Mouse (Mus musculus): ENCODE data around the gene Fam167b. TPM values are rescaled to one million over a fixed set of nuclear protein-coding genes. Genes with fewer than 3 reads are reported as not detected.
A peak's percentile ranks its signal among the peaks of the same experiment; 100 is the strongest.
"Not testable (repeated sequence)": the region's sequence is repeated elsewhere in the genome, so short reads cannot be mapped to it uniquely, and the experiment has no call there.

The Fam167b gene
- polyA plus RNA-seq, 1 experiment from 2014 or later = 5.1 TPM

- H3K9me3 ChIP-seq = no peaks in the 10 kb centered on the region
- H3K27me3 ChIP-seq = no peaks in the 10 kb centered on the region
- H3K4me3 ChIP-seq = peak overlapping the region; percentile 47
- H3K4me1 ChIP-seq = no peaks in the 10 kb centered on the region
- H3K9ac ChIP-seq = peak overlapping the region; percentile 52
- H3K27ac ChIP-seq = peak overlapping the region; percentile 56
- H3K36me3 ChIP-seq = no peaks in the 10 kb centered on the region
- WGBS = 7% methylated on average over 32 of the region's 33 CpGs
- peak overlapping the region; percentile 83 for H3K4me2 ChIP-seq (replicated peaks)
- peak; percentile 36; the same call in 1 of the 2 replicates for ATAC-seq (ENCODE audit: insufficient number of reproducible peaks, insufficient read depth, low FRiP score, low TSS enrichment)
Measured at GRCm38 (mm10) chr4:129556532-129557223, 21.7 kb downstream of the Fam167b start.

- peak overlapping the region; percentile 52 for H3K9ac ChIP-seq
- no peaks in the 10 kb centered on the region for H3K9me3 ChIP-seq
- 1% methylated on average over 23 of the region's 24 CpGs for WGBS
- no peaks in the 10 kb centered on the region for H3K36me3 ChIP-seq
- no peaks in the 10 kb centered on the region for H3K4me1 ChIP-seq
- H3K4me3 ChIP-seq = peak overlapping the region; percentile 47
- no peaks in the 10 kb centered on the region for H3K27me3 ChIP-seq
- H3K4me2 ChIP-seq (replicated peaks) = peak overlapping the region; percentile 83
- peak overlapping the region; percentile 56 for H3K27ac ChIP-seq
- ATAC-seq (ENCODE audit: insufficient number of reproducible peaks, insufficient read depth, low FRiP score, low TSS enrichment) = peak; percentile 74; the same call in 1 of the 2 replicates
Measured at GRCm38 (mm10) chr4:129555862-129556531, 22.4 kb downstream of the Fam167b start.

- 4% methylated on average over 16 of the region's 16 CpGs for WGBS
Measured at GRCm38 (mm10) chr4:129555421-129555861, 22.9 kb downstream of the Fam167b start.

GRCm38 (mm10) chr4:129554512-129554911 lies 23.8 kb downstream of the Fam167b start:
- H3K4me3 ChIP-seq; H3K27me3 ChIP-seq; H3K9me3 ChIP-seq; H3K9ac ChIP-seq; H3K36me3 ChIP-seq; H3K27ac ChIP-seq; ATAC-seq (ENCODE audit: insufficient number of reproducible peaks, insufficient read depth, low FRiP score, low TSS enrichment); H3K4me1 ChIP-seq: not testable (repeated sequence)
- 88% methylated on average over 4 of the region's 6 CpGs for WGBS
- H3K4me2 ChIP-seq (replicated peaks) = peak overlapping the region; percentile 83; the same call in 1 of the 2 replicates

More at GRCm38 (mm10) chr4:129555421-129555861, 22.9 kb downstream of the Fam167b start:
- Histone ChIP-seq H3K4me1 (no peaks in the 10 kb centered on the region), H3K27ac (no peak overlapping the region), H3K4me3 (peak overlapping the region; percentile 47), H3K9ac (peak overlapping the region; percentile 52), H3K27me3 (no peaks in the 10 kb centered on the region), H3K4me2 (replicated peaks) (peak overlapping the region; percentile 83), H3K9me3 (no peaks in the 10 kb centered on the region), H3K36me3 (no peaks in the 10 kb centered on the region)
- ATAC-seq (ENCODE audit: insufficient number of reproducible peaks, insufficient read depth, low FRiP score, low TSS enrichment) = 0 out of 2 replicates have a peak, but pooled peaks have one; percentile 45

GRCm38 (mm10) chr4:129550295-129550694 lies 28.1 kb downstream of the Fam167b start:
- H3K9me3 ChIP-seq = no peaks in the 10 kb centered on the region
- H3K4me3 ChIP-seq = no peak overlapping the region
- H3K36me3 ChIP-seq = no peaks in the 10 kb centered on the region
- H3K27me3 ChIP-seq = no peaks in the 10 kb centered on the region
- no peak for ATAC-seq (ENCODE audit: insufficient number of reproducible peaks, insufficient read depth, low FRiP score, low TSS enrichment)
- no peak overlapping the region for H3K9ac ChIP-seq
- H3K4me2 ChIP-seq (replicated peaks) = no peak overlapping the region
- H3K4me1 ChIP-seq = no peaks in the 10 kb centered on the region
- 33% methylated on average over 1 of the region's 1 CpGs for WGBS
- H3K27ac ChIP-seq = no peak overlapping the region

- no peaks in the 10 kb centered on the region for H3K36me3 ChIP-seq
- no peak overlapping the region for H3K27ac ChIP-seq
- H3K9me3 ChIP-seq = no peaks in the 10 kb centered on the region
- WGBS = 96% methylated on average over 2 of the region's 2 CpGs
- no peaks in the 10 kb centered on the region for H3K4me1 ChIP-seq
- H3K27me3 ChIP-seq = no peaks in the 10 kb centered on the region
- no peak overlapping the region for H3K4me2 ChIP-seq (replicated peaks)
- H3K9ac ChIP-seq = no peak overlapping the region
- no peak overlapping the region for H3K4me3 ChIP-seq
- ATAC-seq (ENCODE audit: insufficient number of reproducible peaks, insufficient read depth, low FRiP score, low TSS enrichment) = no peak
Measured at GRCm38 (mm10) chr4:129549306-129549705, 29.0 kb downstream of the Fam167b start.

GRCm38 (mm10) chr4:129547631-129548030 lies 30.7 kb downstream of the Fam167b start:
- not testable (repeated sequence) for H3K4me3 ChIP-seq; ATAC-seq (ENCODE audit: insufficient number of reproducible peaks, insufficient read depth, low FRiP score, low TSS enrichment); H3K27ac ChIP-seq; H3K27me3 ChIP-seq; H3K36me3 ChIP-seq; H3K4me1 ChIP-seq; H3K9ac ChIP-seq; H3K9me3 ChIP-seq; H3K4me2 ChIP-seq (replicated peaks)
- 88% methylated on average over 4 of the region's 4 CpGs for WGBS

GRCm38 (mm10) chr4:129544106-129544505 lies 34.2 kb downstream of the Fam167b start:
- Histone ChIP-seq H3K27me3 (no peaks in the 10 kb centered on the region), H3K4me2 (replicated peaks) (no peak overlapping the region), H3K9ac (no peak overlapping the region), H3K36me3 (peaks cover 11% of the 10 kb centered on the region), H3K9me3 (no peaks in the 10 kb centered on the region), H3K4me1 (peaks cover 16% of the 10 kb centered on the region), H3K4me3 (no peak overlapping the region), H3K27ac (no peak overlapping the region)
- 87% methylated on average over 4 of the region's 4 CpGs for WGBS
- no peak for ATAC-seq (ENCODE audit: insufficient number of reproducible peaks, insufficient read depth, low FRiP score, low TSS enrichment)

- peak within 1 kb of the TSS; percentile 84 for H3K9ac ChIP-seq
- H3K9me3 ChIP-seq = no peaks in the 10 kb centered on the region
- ATAC-seq (ENCODE audit: insufficient number of reproducible peaks, insufficient read depth, low FRiP score, low TSS enrichment) = peak; percentile 98
- H3K27me3 ChIP-seq = no peaks in the 10 kb centered on the region
- peaks cover 16% of the 10 kb centered on the region for H3K4me1 ChIP-seq
- under 1% methylated on average over 46 of the region's 46 CpGs for WGBS
- peak within 1 kb of the TSS; percentile 88 for H3K4me2 ChIP-seq (replicated peaks)
- H3K27ac ChIP-seq = peak within 1 kb of the TSS; percentile 91
- peak within 1 kb of the TSS; percentile 80 for H3K4me3 ChIP-seq
- H3K36me3 ChIP-seq = peaks cover 18% of the 10 kb centered on the region
Measured at GRCm38 (mm10) chr4:129542592-129543141, 35.7 kb downstream of the Fam167b start, which contains the start of gene Hdac1. Gene Hdac1 (minus strand): TSS chr4:129542713.

- Histone ChIP-seq H3K4me3 (peak overlapping the region; percentile 80), H3K9ac (peak overlapping the region; percentile 84), H3K27ac (peak overlapping the region; percentile 91), H3K4me1 (peaks cover 16% of the 10 kb centered on the region), H3K27me3 (no peaks in the 10 kb centered on the region), H3K4me2 (replicated peaks) (peak overlapping the region; percentile 88), H3K36me3 (peaks cover 25% of the 10 kb centered on the region), H3K9me3 (no peaks in the 10 kb centered on the region)
- ATAC-seq (ENCODE audit: insufficient number of reproducible peaks, insufficient read depth, low FRiP score, low TSS enrichment) = no peak
- 1% methylated on average over 30 of the region's 30 CpGs for WGBS
Measured at GRCm38 (mm10) chr4:129541868-129542591, 36.3 kb downstream of the Fam167b start.

GRCm38 (mm10) chr4:129540012-129540411 lies 38.3 kb downstream of the Fam167b start:
- peaks cover 16% of the 10 kb centered on the region for H3K4me1 ChIP-seq
- 91% methylated on average over 6 of the region's 6 CpGs for WGBS
- no peaks in the 10 kb centered on the region for H3K27me3 ChIP-seq
- H3K36me3 ChIP-seq = peaks cover 37% of the 10 kb centered on the region
- no peak for ATAC-seq (ENCODE audit: insufficient number of reproducible peaks, insufficient read depth, low FRiP score, low TSS enrichment)
- no peak overlapping the region for H3K27ac ChIP-seq
- no peak overlapping the region for H3K4me3 ChIP-seq
- no peak overlapping the region for H3K9ac ChIP-seq
- no peaks in the 10 kb centered on the region for H3K9me3 ChIP-seq
- no peak overlapping the region for H3K4me2 ChIP-seq (replicated peaks)
